Mouse (Mus musculus): ENCODE data around the gene Ncs1.

The Ncs1 gene

GRCm38 (mm10) chr2:31327186-31327585, 81.6 kb downstream of the Ncs1 start:
- in situ Hi-C loops (cut with MboI, MseI) = no loop called here

GRCm38 (mm10) chr2:31337706-31338330, 92.2 kb downstream of the Ncs1 start:
- in situ Hi-C loops (cut with MboI, MseI) = no loop called here

- in situ Hi-C loops (cut with MboI, MseI) = no loop called here
Measured at GRCm38 (mm10) chr2:31339826-31340225, 94.2 kb downstream of the Ncs1 start.

- in situ Hi-C loops (cut with MboI, MseI) = no loop called here
Measured at GRCm38 (mm10) chr2:31341726-31342535, 96.3 kb downstream of the Ncs1 start.

All from T-helper 2 cell (primary cell).